Mouse (Mus musculus): Measurements from ENCODE around the gene Olfr1057. TPM values are rescaled to one million over a fixed set of nuclear protein-coding genes. Genes with fewer than 3 reads are reported as not detected.

Gene Olfr1057
- polyA plus RNA-seq, 1 experiment from 2014 or later, result not detected

- DNase-seq (ENCODE audit: low spot score) (no peak), ATAC-seq (no peak)
- H3K4me2 ChIP-seq (replicated peaks; ENCODE audit: low read depth, low read length), result no peak within 1 kb of the TSS
- no peaks in the 10 kb centered on the region for H3K9me3 ChIP-seq (ENCODE audit: low read length)
- H3K9ac ChIP-seq (replicated peaks; ENCODE audit: low read depth), result no peak within 1 kb of the TSS
- H3K27me3 ChIP-seq (replicated peaks; ENCODE audit: insufficient read depth, low read length), result no peaks in the 10 kb centered on the region
- H3K27ac ChIP-seq (ENCODE audit: low read length), result no peak within 1 kb of the TSS
- H3K36me3 ChIP-seq (ENCODE audit: insufficient read depth, low read length), result no peaks in the 10 kb centered on the region
- no peaks in the 10 kb centered on the region for H3K4me1 ChIP-seq (ENCODE audit: insufficient read depth, low read depth, low read length)
- H3K4me3 ChIP-seq (ENCODE audit: low read depth, low read length), result no peak within 1 kb of the TSS
- TF ChIP-seq CTCF (IDR thresholded peaks at IDR 0.05), result no peak
- no peak for TF ChIP-seq EP300 (IDR thresholded peaks at IDR 0.05)
- WGBS, result 83% methylated on average over 5 of the region's 5 CpGs
Measured at GRCm38 (mm10) chr2:86350184-86350583, 28.0 kb downstream of the Olfr1057 start, which contains the start of gene Olfr1055. TSS of gene Olfr1055 (minus strand) at chr2:86350284.

- no peak within 1 kb of the TSS for H3K27ac ChIP-seq (ENCODE audit: low read length)
- ATAC-seq, result no peak
- no peak within 1 kb of the TSS for H3K4me2 ChIP-seq (replicated peaks; ENCODE audit: low read depth, low read length)
- H3K36me3 ChIP-seq (ENCODE audit: insufficient read depth, low read length), result no peaks in the 10 kb centered on the region
- H3K27me3 ChIP-seq (replicated peaks; ENCODE audit: insufficient read depth, low read length), result no peaks in the 10 kb centered on the region
- H3K9me3 ChIP-seq (ENCODE audit: low read length), result no peaks in the 10 kb centered on the region
- H3K4me1 ChIP-seq (ENCODE audit: insufficient read depth, low read depth, low read length), result no peaks in the 10 kb centered on the region
- 82% methylated on average over 3 of the region's 3 CpGs for WGBS
- TF ChIP-seq EP300 (IDR thresholded peaks at IDR 0.05), result no peak
- no peak for TF ChIP-seq CTCF (IDR thresholded peaks at IDR 0.05)
- DNase-seq (ENCODE audit: low spot score), result no peak
- H3K9ac ChIP-seq (replicated peaks; ENCODE audit: low read depth), result no peak within 1 kb of the TSS
- no peak within 1 kb of the TSS for H3K4me3 ChIP-seq (ENCODE audit: low read depth, low read length)
Measured at GRCm38 (mm10) chr2:86335333-86335732, 42.9 kb downstream of the Olfr1057 start, which contains the start of gene Olfr1054. TSS of gene Olfr1054 (minus strand) at chr2:86335433.

Other genes with a start within 250 kb of the Olfr1057 start
- not detected in 2 replicates for gene Olfr1039, start 242.5 kb downstream of the Olfr1057 start, polyA plus RNA-seq (2015; fragmentation: Nextera tagmentation; extraction: Ambion mirVana)
- not detected in 2 replicates for gene Olfr1040, start 231.7 kb downstream of the Olfr1057 start, polyA plus RNA-seq (2015; fragmentation: Nextera tagmentation; extraction: Ambion mirVana)
- not detected in 2 replicates for gene Olfr1042, start 216.6 kb downstream of the Olfr1057 start, polyA plus RNA-seq (2015; fragmentation: Nextera tagmentation; extraction: Ambion mirVana)
- gene Olfr1043, start 210.9 kb downstream of the Olfr1057 start, polyA plus RNA-seq (2015; fragmentation: Nextera tagmentation; extraction: Ambion mirVana), result not detected in 2 replicates
- not detected in 2 replicates for gene Olfr1044, start 200.6 kb downstream of the Olfr1057 start, polyA plus RNA-seq (2015; fragmentation: Nextera tagmentation; extraction: Ambion mirVana)
- not detected in 2 replicates for gene Olfr52, start 192.7 kb downstream of the Olfr1057 start, polyA plus RNA-seq (2015; fragmentation: Nextera tagmentation; extraction: Ambion mirVana)
- not detected in 2 replicates for gene Olfr1045, start 175.4 kb downstream of the Olfr1057 start, polyA plus RNA-seq (2015; fragmentation: Nextera tagmentation; extraction: Ambion mirVana)
- not detected in 2 replicates for gene Olfr1046, start 159.1 kb downstream of the Olfr1057 start, polyA plus RNA-seq (2015; fragmentation: Nextera tagmentation; extraction: Ambion mirVana)
- not detected in 2 replicates for gene Olfr1047, start 147.0 kb downstream of the Olfr1057 start, polyA plus RNA-seq (2015; fragmentation: Nextera tagmentation; extraction: Ambion mirVana)
- gene Olfr1048, start 138.1 kb downstream of the Olfr1057 start, polyA plus RNA-seq (2015; fragmentation: Nextera tagmentation; extraction: Ambion mirVana), result not detected in 2 replicates
- not detected in 2 replicates for gene Olfr1049, start 120.1 kb downstream of the Olfr1057 start, polyA plus RNA-seq (2015; fragmentation: Nextera tagmentation; extraction: Ambion mirVana)
- not detected in 2 replicates for gene Olfr1051, start 99.3 kb downstream of the Olfr1057 start, polyA plus RNA-seq (2015; fragmentation: Nextera tagmentation; extraction: Ambion mirVana)
- not detected in 2 replicates for gene Olfr1052, start 85.9 kb downstream of the Olfr1057 start, polyA plus RNA-seq (2015; fragmentation: Nextera tagmentation; extraction: Ambion mirVana)
- not detected in 2 replicates for gene Olfr1053, start 63.1 kb downstream of the Olfr1057 start, polyA plus RNA-seq (2015; fragmentation: Nextera tagmentation; extraction: Ambion mirVana)
- gene Olfr1054, start 43.0 kb downstream of the Olfr1057 start, polyA plus RNA-seq (2015; fragmentation: Nextera tagmentation; extraction: Ambion mirVana), result not detected in 2 replicates
- gene Olfr1055, start 28.1 kb downstream of the Olfr1057 start, polyA plus RNA-seq (2015; fragmentation: Nextera tagmentation; extraction: Ambion mirVana), result not detected in 2 replicates
- not detected in 2 replicates for gene Olfr1056, start 15.9 kb downstream of the Olfr1057 start, polyA plus RNA-seq (2015; fragmentation: Nextera tagmentation; extraction: Ambion mirVana)
- gene Olfr1058, start 10.2 kb upstream of the Olfr1057 start, polyA plus RNA-seq (2015; fragmentation: Nextera tagmentation; extraction: Ambion mirVana), result not detected in 2 replicates
- not detected in 2 replicates for gene Olfr1061, start 35.7 kb upstream of the Olfr1057 start, polyA plus RNA-seq (2015; fragmentation: Nextera tagmentation; extraction: Ambion mirVana)
- not detected in 2 replicates for gene Olfr1062, start 48.4 kb upstream of the Olfr1057 start, polyA plus RNA-seq (2015; fragmentation: Nextera tagmentation; extraction: Ambion mirVana)
- gene Olfr1065, start 72.2 kb upstream of the Olfr1057 start, polyA plus RNA-seq (2015; fragmentation: Nextera tagmentation; extraction: Ambion mirVana), result not detected in 2 replicates
- not detected in 2 replicates for gene Olfr1066, start 77.9 kb upstream of the Olfr1057 start, polyA plus RNA-seq (2015; fragmentation: Nextera tagmentation; extraction: Ambion mirVana)
- gene Olfr228, start 109.0 kb upstream of the Olfr1057 start, polyA plus RNA-seq (2015; fragmentation: Nextera tagmentation; extraction: Ambion mirVana), result not detected in 2 replicates
- not detected in 2 replicates for gene Olfr1076, start 130.1 kb upstream of the Olfr1057 start, polyA plus RNA-seq (2015; fragmentation: Nextera tagmentation; extraction: Ambion mirVana)
- not detected in 2 replicates for gene Olfr1079, start 164.1 kb upstream of the Olfr1057 start, polyA plus RNA-seq (2015; fragmentation: Nextera tagmentation; extraction: Ambion mirVana)
- not detected in 2 replicates for gene Olfr1080, start 179.8 kb upstream of the Olfr1057 start, polyA plus RNA-seq (2015; fragmentation: Nextera tagmentation; extraction: Ambion mirVana)
- gene Olfr1082, start 220.6 kb upstream of the Olfr1057 start, polyA plus RNA-seq (2015; fragmentation: Nextera tagmentation; extraction: Ambion mirVana), result not detected in 2 replicates

Measured in lung, postnatal 0 days (tissue).